Comparison of ENCODE assay signal across 8 mouse cellular contexts in genomic region chr19:46304908-46305333, GRCm38 (mm10). TPM values are rescaled to one million over a fixed set of nuclear protein-coding genes. Genes with fewer than 3 reads are reported as not detected.
DNase-seq lines count a peak whose midpoint lies in the region; ATAC-seq and TF ChIP-seq lines count a peak whose summit lies in the region.

No protein-coding gene starts in this region.

- intact Hi-C loops in heart, postnatal 25 days (cut with DNase I) = loop anchor here (5.0 kb wide), 1 partner anchor 32 kb away; the partner anchor contains the start of gene Cuedc2

- H3ac ChIP-seq in myocyte (ENCODE audit: control insufficient read depth, insufficient read length) = peak overlapping the region; percentile 18

- peaks cover 8% of the 10 kb centered on the region for H3K79me2 ChIP-seq in myocyte (ENCODE audit: control insufficient read depth, insufficient read depth)

- DNase-seq in heart, postnatal 25 days (ENCODE audit: low spot score) = no peak
- no peak for DNase-seq in limb, embryonic 10.5 days (ENCODE audit: low spot score)
- DNase-seq in frontal cortex, adult 2 months (ENCODE audit: extremely low spot score in 1 of 2, low spot score in 1 of 2) = no peak
- DNase-seq in right cerebral cortex, adult 2 months (ENCODE audit: low spot score in 2 of 2) = no peak

- H3K4me1 ChIP-seq in heart, embryonic 11.5 days (ENCODE audit: control insufficient read depth, insufficient read depth, low read length) = peaks cover 15% of the 10 kb centered on the region
- H3K4me1 ChIP-seq in ES-Bruce4 (ENCODE audit: control insufficient read depth, insufficient read depth, low read length) = no peaks in the 10 kb centered on the region
- H3K4me1 ChIP-seq in embryonic facial prominence, embryonic 12.5 days = peaks cover 22% of the 10 kb centered on the region
- H3K4me1 ChIP-seq in limb, embryonic 10.5 days = peaks cover 37% of the 10 kb centered on the region

- peak overlapping the region; percentile 79 for H3K9ac ChIP-seq in heart, embryonic 11.5 days (ENCODE audit: low read depth, low read length)
- H3K9ac ChIP-seq in ES-Bruce4 (ENCODE audit: low read depth, poor library complexity, severe bottlenecking) = peak overlapping the region; percentile 57
- peak overlapping the region; percentile 68 for H3K9ac ChIP-seq in embryonic facial prominence, embryonic 12.5 days

- under 1% methylated on average over 34 of the region's 34 CpGs for WGBS in heart, embryonic 11.5 days (ENCODE audit: insufficient replicate concordance)
- WGBS in embryonic facial prominence, embryonic 12.5 days = under 1% methylated on average over 34 of the region's 34 CpGs
- WGBS in limb, embryonic 10.5 days = under 1% methylated on average over 34 of the region's 34 CpGs

- peak overlapping the region; percentile 70 for H3K27ac ChIP-seq in heart, embryonic 11.5 days (ENCODE audit: low read depth, low read length)
- no peak overlapping the region for H3K27ac ChIP-seq in ES-Bruce4 (ENCODE audit: insufficient read depth, low read length)
- H3K27ac ChIP-seq in embryonic facial prominence, embryonic 12.5 days = peak overlapping the region; percentile 80
- peak overlapping the region; percentile 78 for H3K27ac ChIP-seq in limb, embryonic 10.5 days

- H3K27me3 ChIP-seq in heart, embryonic 11.5 days (ENCODE audit: control insufficient read depth, insufficient read depth, low read length) = peaks cover 21% of the 10 kb centered on the region
- H3K27me3 ChIP-seq in ES-Bruce4 (ENCODE audit: control insufficient read depth, insufficient read depth, low read length, poor library complexity, severe bottlenecking) (no peaks in the 10 kb centered on the region), myocyte (ENCODE audit: control insufficient read depth, insufficient read depth, insufficient read length) (no peaks in the 10 kb centered on the region)
- H3K27me3 ChIP-seq in embryonic facial prominence, embryonic 12.5 days = peaks cover 25% of the 10 kb centered on the region
- H3K27me3 ChIP-seq in limb, embryonic 10.5 days (ENCODE audit: low read depth, poor library complexity, severe bottlenecking) = peaks cover 40% of the 10 kb centered on the region

- peak overlapping the region; percentile 72 for H3K4me3 ChIP-seq in heart, embryonic 11.5 days (ENCODE audit: low read depth, low read length)
- H3K4me3 ChIP-seq in ES-Bruce4 (ENCODE audit: low read depth, low read length) = peak overlapping the region; percentile 94
- peak overlapping the region; percentile 66 for H3K4me3 ChIP-seq in embryonic facial prominence, embryonic 12.5 days
- peak overlapping the region; percentile 69 for H3K4me3 ChIP-seq in limb, embryonic 10.5 days
- peak overlapping the region; percentile 95 for H3K4me3 ChIP-seq in myocyte

- no peaks in the 10 kb centered on the region for H3K36me3 ChIP-seq in heart, embryonic 11.5 days (ENCODE audit: control insufficient read depth, insufficient read depth, low read length)
- H3K36me3 ChIP-seq in ES-Bruce4 (ENCODE audit: control insufficient read depth, insufficient read depth, low read length, poor library complexity, severe bottlenecking) (no peaks in the 10 kb centered on the region), myocyte (ENCODE audit: control insufficient read depth, insufficient read depth) (peaks cover 10% of the 10 kb centered on the region)
- H3K36me3 ChIP-seq in embryonic facial prominence, embryonic 12.5 days = 0 out of 2 replicates have a peak, but pooled peaks cover 2% of the 10 kb centered on the region
- peaks cover 8% of the 10 kb centered on the region for H3K36me3 ChIP-seq in limb, embryonic 10.5 days

- peak overlapping the region; percentile 100 for H3K4me2 ChIP-seq in heart, embryonic 11.5 days
- peak overlapping the region; percentile 98 for H3K4me2 ChIP-seq in embryonic facial prominence, embryonic 12.5 days (replicated peaks)
- H3K4me2 ChIP-seq in myocyte (ENCODE audit: low read depth) = peak overlapping the region; percentile 51

- TF ChIP-seq POLR2A in ES-Bruce4 (IDR thresholded peaks at IDR 0.05; ENCODE audit: insufficient read depth, low read length) = no peak
- peak; percentile 43 for TF ChIP-seq POLR2A in myocyte (IDR thresholded peaks at IDR 0.05; ENCODE audit: insufficient read length, low read depth)

- H3K9me3 ChIP-seq in heart, embryonic 11.5 days (replicated peaks; ENCODE audit: control insufficient read depth, low read length) = no peaks in the 10 kb centered on the region
- no peaks in the 10 kb centered on the region for H3K9me3 ChIP-seq in ES-Bruce4 (replicated peaks; ENCODE audit: control insufficient read depth, insufficient read depth, low read length, poor library complexity, severe bottlenecking)
- H3K9me3 ChIP-seq in embryonic facial prominence, embryonic 12.5 days = no peaks in the 10 kb centered on the region
- H3K9me3 ChIP-seq in limb, embryonic 10.5 days (replicated peaks) = no peaks in the 10 kb centered on the region

- no peak for TF ChIP-seq CTCF in ES-Bruce4 (IDR thresholded peaks at IDR 0.05; ENCODE audit: low read depth, low read length)

- TF ChIP-seq EP300 in ES-Bruce4 (IDR thresholded peaks at IDR 0.05; ENCODE audit: insufficient read depth, low read depth, low read length) = no peak

- ATAC-seq in heart, embryonic 11.5 days (replicated peaks; ENCODE audit: insufficient number of reproducible peaks, low FRiP score, low TSS enrichment) = peak; percentile 9; the same call in 1 of the 2 replicates
- ATAC-seq in embryonic facial prominence, embryonic 12.5 days (ENCODE audit: insufficient number of reproducible peaks, insufficient read depth, low FRiP score, low TSS enrichment) = 0 out of 2 replicates have a peak, but pooled peaks have one; percentile 8

TF ChIP-seq in myocyte, 11 proteins besides CTCF, POLR2A, EP300 and RAD21:
- no peak for TF ChIP-seq TCF12 (IDR thresholded peaks at IDR 0.05; ENCODE audit: insufficient read depth, poor library complexity, severe bottlenecking)
- no peak for TF ChIP-seq SRF (IDR thresholded peaks at IDR 0.05; ENCODE audit: control insufficient read depth, insufficient read length, low read depth)
- peak in 1 of 3 experiments; percentile 22 for TF ChIP-seq MYOG (IDR thresholded peaks at IDR 0.05; ENCODE audit: control insufficient read depth in 1 of 3, insufficient read depth in 1 of 3, insufficient read length in 2 of 3, low read depth in 2 of 3)
- TF ChIP-seq POLR2AphosphoS2 (IDR thresholded peaks at IDR 0.05; ENCODE audit: insufficient read length, low read depth) = peak; percentile 41
- TF ChIP-seq MAX (IDR thresholded peaks at IDR 0.05; ENCODE audit: low read depth) = no peak

RNA-seq across cellular contexts. Expression of gene Nfkb2, which starts 0.8 kb away (rescaled TPM):
- polyA plus RNA-seq in heart, embryonic 11.5 days (2014; fragmentation: Nextera tagmentation; extraction: Ambion mirVana) = 6.8 and 7.3 TPM in 2 replicates
- 10 to 100 TPM; 17.2 to 18.8 TPM for total RNA-seq in heart, postnatal 25 days (2021)
- polyA plus RNA-seq in ES-Bruce4 (2011; ENCODE audit: insufficient read depth, insufficient read length, low read depth, missing spikeins) = 17.7 and 20.4 TPM in 2 replicates
- 9.0 and 10.6 TPM in 2 replicates for polyA plus RNA-seq in embryonic facial prominence, embryonic 12.5 days (2016; fragmentation: Nextera tagmentation; extraction: Ambion mirVana)
- polyA plus RNA-seq in limb, embryonic 10.5 days (2016; fragmentation: Nextera tagmentation; extraction: Ambion mirVana) = 4.5 and 5.8 TPM in 2 replicates
- 67.2 TPM for polyA plus RNA-seq in myocyte (2012; fragmentation: generic; extraction: Trizol)
- polyA plus RNA-seq in frontal cortex, adult 2 months (2012; rRNA removed) = 2.9 and 3.1 TPM in 2 replicates

RNA-seq across cellular contexts. Expression of gene Psd, which starts 22.0 kb away (rescaled TPM):
- 8.8 and 9.1 TPM in 2 replicates for polyA plus RNA-seq in heart, embryonic 11.5 days (2014; fragmentation: Nextera tagmentation; extraction: Ambion mirVana)
- 1 to 10 TPM; 1.2 to 1.3 TPM for total RNA-seq in heart, postnatal 25 days (2021)
- polyA plus RNA-seq in ES-Bruce4 (2011; ENCODE audit: insufficient read depth, insufficient read length, low read depth, missing spikeins) (1.4 and 2.0 TPM in 2 replicates), myocyte (2012; fragmentation: generic; extraction: Trizol) (11.7 TPM)
- 6.9 and 8.1 TPM in 2 replicates for polyA plus RNA-seq in embryonic facial prominence, embryonic 12.5 days (2016; fragmentation: Nextera tagmentation; extraction: Ambion mirVana)
- polyA plus RNA-seq in limb, embryonic 10.5 days (2016; fragmentation: Nextera tagmentation; extraction: Ambion mirVana) = 1.4 and 1.8 TPM in 2 replicates
- 653 and 659 TPM in 2 replicates for polyA plus RNA-seq in frontal cortex, adult 2 months (2012; rRNA removed)

RNA-seq across cellular contexts. Expression of gene Fbxl15, which starts 23.1 kb away (rescaled TPM):
- polyA plus RNA-seq in heart, embryonic 11.5 days (2014; fragmentation: Nextera tagmentation; extraction: Ambion mirVana) = 9.6 and 9.7 TPM in 2 replicates
- total RNA-seq in heart, postnatal 25 days (2021) = 1 to 10 TPM; 5.2 to 6.0 TPM
- polyA plus RNA-seq in ES-Bruce4 (2011; ENCODE audit: insufficient read depth, insufficient read length, low read depth, missing spikeins) (1.1 TPM in 2 replicates), myocyte (2012; fragmentation: generic; extraction: Trizol) (15.3 TPM)
- polyA plus RNA-seq in embryonic facial prominence, embryonic 12.5 days (2016; fragmentation: Nextera tagmentation; extraction: Ambion mirVana) = 15.4 and 16.4 TPM in 2 replicates
- polyA plus RNA-seq in limb, embryonic 10.5 days (2016; fragmentation: Nextera tagmentation; extraction: Ambion mirVana) = 12.2 and 13.0 TPM in 2 replicates
- polyA plus RNA-seq in frontal cortex, adult 2 months (2012; rRNA removed) = 33.2 and 36.5 TPM in 2 replicates

RNA-seq across cellular contexts. Expression of gene Cuedc2, which starts 33.6 kb away (rescaled TPM):
- polyA plus RNA-seq in heart, embryonic 11.5 days (2014; fragmentation: Nextera tagmentation; extraction: Ambion mirVana) = 124 and 139 TPM in 2 replicates
- 10 to 100 TPM; 80.9 to 87.7 TPM for total RNA-seq in heart, postnatal 25 days (2021)
- 65.5 and 78.3 TPM in 2 replicates for polyA plus RNA-seq in ES-Bruce4 (2011; ENCODE audit: insufficient read depth, insufficient read length, low read depth, missing spikeins)
- polyA plus RNA-seq in embryonic facial prominence, embryonic 12.5 days (2016; fragmentation: Nextera tagmentation; extraction: Ambion mirVana) = 207 TPM in 2 replicates
- polyA plus RNA-seq in limb, embryonic 10.5 days (2016; fragmentation: Nextera tagmentation; extraction: Ambion mirVana) = 150 and 183 TPM in 2 replicates
- 165 TPM for polyA plus RNA-seq in myocyte (2012; fragmentation: generic; extraction: Trizol)
- polyA plus RNA-seq in frontal cortex, adult 2 months (2012; rRNA removed) = 226 and 229 TPM in 2 replicates

RNA-seq across cellular contexts. Expression of gene Mfsd13a, which starts 36.0 kb away (rescaled TPM):
- 3.1 and 4.0 TPM in 2 replicates for polyA plus RNA-seq in heart, embryonic 11.5 days (2014; fragmentation: Nextera tagmentation; extraction: Ambion mirVana)
- 1 to 10 TPM; 1.9 to 2.3 TPM for total RNA-seq in heart, postnatal 25 days (2021)
- polyA plus RNA-seq in ES-Bruce4 (2011; ENCODE audit: insufficient read depth, insufficient read length, low read depth, missing spikeins) (47.5 and 51.2 TPM in 2 replicates), myocyte (2012; fragmentation: generic; extraction: Trizol) (1.9 TPM)
- 4.4 and 4.6 TPM in 2 replicates for polyA plus RNA-seq in embryonic facial prominence, embryonic 12.5 days (2016; fragmentation: Nextera tagmentation; extraction: Ambion mirVana)
- 7.7 and 8.1 TPM in 2 replicates for polyA plus RNA-seq in limb, embryonic 10.5 days (2016; fragmentation: Nextera tagmentation; extraction: Ambion mirVana)
- 30.4 and 39.6 TPM in 2 replicates for polyA plus RNA-seq in frontal cortex, adult 2 months (2012; rRNA removed)

Comparison
In these comparisons a context has a peak if more than half of its experiments do, and no peak if none do; other contexts are left out.
1. RNA of gene Psd, which starts 22.0 kb away (polyA plus RNA-seq): 653 to 659 TPM in frontal cortex, adult 2 months; 11.7 TPM in myocyte (single experiment), 8.8 to 9.1 TPM in heart, embryonic 11.5 days, 6.9 to 8.1 TPM in embryonic facial prominence, embryonic 12.5 days, 1.4 to 1.8 TPM in limb, embryonic 10.5 days and 1.4 to 2.0 TPM in ES-Bruce4; every median in the first group is over 10 times any median in the second.
2. Peak in every context shown above with its lines, with median percentiles within 50 percentile points of each other: H3K4me2 ChIP-seq, H3K4me3 ChIP-seq and H3K9ac ChIP-seq.